Mouse (Mus musculus): ENCODE results near the gene Slc1a4. TPM values are rescaled to one million over a fixed set of nuclear protein-coding genes. Genes with fewer than 3 reads are reported as not detected.

The Slc1a4 gene
- polyA plus RNA-seq (2015; fragmentation: Nextera tagmentation; extraction: Ambion mirVana) = 12.5 and 14.3 TPM in 2 replicates

- H3K27me3 ChIP-seq = no peaks in the 10 kb centered on the region
- ATAC-seq (ENCODE audit: insufficient number of reproducible peaks, insufficient read depth, low FRiP score, low TSS enrichment, low read depth) = peak; percentile 99
- peak within 1 kb of the TSS; percentile 64 for H3K4me3 ChIP-seq
- H3K4me1 ChIP-seq = peaks cover 28% of the 10 kb centered on the region
- H3K27ac ChIP-seq = peak within 1 kb of the TSS; percentile 99
- H3K9ac ChIP-seq = peak within 1 kb of the TSS; percentile 79
- peak within 1 kb of the TSS; percentile 97 for H3K4me2 ChIP-seq
- no peaks in the 10 kb centered on the region for H3K36me3 ChIP-seq
- WGBS = under 1% methylated on average over 48 of the region's 48 CpGs
- no peaks in the 10 kb centered on the region for H3K9me3 ChIP-seq
These were observed at the start of gene Slc1a4 for GRCm38 (mm10) chr11:20332561-20333514. TSS of gene Slc1a4 (minus strand) at chr11:20332713.

DNA sequence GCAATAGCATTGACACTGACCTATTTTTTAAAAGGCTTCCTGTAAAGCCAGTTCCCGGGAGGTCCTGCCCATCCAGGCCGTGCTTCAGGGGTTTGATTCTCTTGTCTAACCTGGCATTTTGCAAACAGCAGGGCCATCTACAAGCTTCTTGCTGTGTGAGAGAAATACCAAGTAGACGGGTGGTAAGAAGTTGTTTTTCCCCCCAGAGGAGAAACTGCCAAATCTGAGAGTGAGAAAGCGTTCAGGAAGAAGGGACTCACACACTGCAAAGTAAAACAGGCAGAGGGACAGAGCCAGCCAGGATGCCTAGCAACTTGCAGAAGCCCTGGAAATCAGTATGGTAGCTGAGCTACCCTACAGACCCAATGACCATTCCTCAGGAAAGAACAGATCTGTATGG lies 47.6 kb upstream of the Slc1a4 start:
- H3K27ac ChIP-seq = no peak overlapping the region
- no peaks in the 10 kb centered on the region for H3K9me3 ChIP-seq
- H3K9ac ChIP-seq = no peak overlapping the region
- H3K36me3 ChIP-seq = no peaks in the 10 kb centered on the region
- no peak overlapping the region for H3K4me2 ChIP-seq
- WGBS = 63% methylated on average over 4 of the region's 4 CpGs
- H3K4me3 ChIP-seq = no peak overlapping the region
- H3K27me3 ChIP-seq = no peaks in the 10 kb centered on the region
- ATAC-seq (ENCODE audit: insufficient number of reproducible peaks, insufficient read depth, low FRiP score, low TSS enrichment, low read depth) = no peak
- H3K4me1 ChIP-seq = no peaks in the 10 kb centered on the region

DNA sequence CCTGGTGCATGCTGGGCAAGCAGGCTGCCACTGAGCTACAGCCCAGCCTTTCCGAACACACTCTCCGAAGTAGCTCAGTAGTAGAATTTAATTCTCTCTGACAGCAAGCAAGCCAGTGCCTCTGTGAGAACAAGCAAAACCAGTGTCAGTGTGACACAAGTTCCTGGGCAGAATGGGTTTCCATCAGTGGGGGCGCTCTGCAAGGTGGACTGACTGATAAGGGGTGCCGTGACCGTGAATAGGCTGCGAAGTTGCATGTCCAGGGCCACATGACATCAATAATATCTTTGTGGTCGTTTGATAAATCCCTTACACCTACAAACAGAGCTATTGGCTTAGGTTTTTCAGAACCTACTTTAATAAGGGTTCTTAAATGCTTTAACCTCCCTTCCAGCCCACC lies 44.1 kb upstream of the Slc1a4 start:
- no peaks in the 10 kb centered on the region for H3K36me3 ChIP-seq
- H3K9me3 ChIP-seq = no peaks in the 10 kb centered on the region
- H3K4me3 ChIP-seq = no peak overlapping the region
- H3K4me1 ChIP-seq = no peaks in the 10 kb centered on the region
- ATAC-seq (ENCODE audit: insufficient number of reproducible peaks, insufficient read depth, low FRiP score, low TSS enrichment, low read depth) = no peak
- no peak overlapping the region for H3K4me2 ChIP-seq
- H3K27me3 ChIP-seq = no peaks in the 10 kb centered on the region
- WGBS = 86% methylated on average over 7 of the region's 7 CpGs
- H3K27ac ChIP-seq = no peak overlapping the region
- no peak overlapping the region for H3K9ac ChIP-seq

DNA sequence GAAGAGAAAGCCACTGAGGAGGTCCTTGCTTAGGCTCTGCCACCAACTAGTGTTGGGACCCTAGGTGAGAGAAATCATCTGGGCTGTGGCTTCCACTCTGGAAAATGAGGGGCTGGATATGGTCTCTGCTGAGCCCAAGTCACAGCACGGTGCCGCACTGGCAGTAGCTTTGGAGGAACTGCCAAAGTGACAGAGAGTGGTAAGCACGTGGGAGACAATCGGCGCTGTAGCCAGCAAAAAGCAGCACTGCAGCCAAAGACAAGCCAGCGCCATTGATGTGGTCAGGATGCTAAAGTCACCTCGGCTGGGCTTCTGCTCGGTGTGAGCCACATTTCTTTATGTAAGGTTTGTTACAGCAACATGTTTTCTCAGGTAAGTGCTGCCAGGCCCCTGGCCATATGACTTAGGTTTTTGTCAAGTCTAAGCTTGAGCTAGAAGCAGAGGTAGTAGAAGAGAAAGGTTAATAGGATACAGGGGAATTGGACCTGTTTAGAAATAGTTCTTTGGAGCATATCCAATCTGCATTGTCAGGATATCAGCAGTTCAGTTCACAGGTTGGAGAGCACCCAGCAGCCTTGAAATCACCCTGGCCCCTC lies 40.2 kb upstream of the Slc1a4 start:
- 78% methylated on average over 8 of the region's 8 CpGs for WGBS
- Histone ChIP-seq H3K9ac (no peak overlapping the region), H3K4me3 (no peak overlapping the region), H3K27ac (no peak overlapping the region), H3K9me3 (no peaks in the 10 kb centered on the region), H3K4me1 (no peaks in the 10 kb centered on the region), H3K27me3 (no peaks in the 10 kb centered on the region), H3K36me3 (no peaks in the 10 kb centered on the region), H3K4me2 (no peak overlapping the region)
- no peak for ATAC-seq (ENCODE audit: insufficient number of reproducible peaks, insufficient read depth, low FRiP score, low TSS enrichment, low read depth)

GRCm38 (mm10) chr11:20370486-20370885 lies 38.0 kb upstream of the Slc1a4 start:
- H3K4me2 ChIP-seq = no peak overlapping the region
- ATAC-seq (ENCODE audit: insufficient number of reproducible peaks, insufficient read depth, low FRiP score, low TSS enrichment, low read depth) = no peak
- H3K27me3 ChIP-seq = no peaks in the 10 kb centered on the region
- 89% methylated on average over 2 of the region's 2 CpGs for WGBS
- H3K4me3 ChIP-seq = no peak overlapping the region
- no peaks in the 10 kb centered on the region for H3K9me3 ChIP-seq
- no peaks in the 10 kb centered on the region for H3K36me3 ChIP-seq
- H3K27ac ChIP-seq = no peak overlapping the region
- H3K4me1 ChIP-seq = no peaks in the 10 kb centered on the region
- H3K9ac ChIP-seq = no peak overlapping the region

DNA sequence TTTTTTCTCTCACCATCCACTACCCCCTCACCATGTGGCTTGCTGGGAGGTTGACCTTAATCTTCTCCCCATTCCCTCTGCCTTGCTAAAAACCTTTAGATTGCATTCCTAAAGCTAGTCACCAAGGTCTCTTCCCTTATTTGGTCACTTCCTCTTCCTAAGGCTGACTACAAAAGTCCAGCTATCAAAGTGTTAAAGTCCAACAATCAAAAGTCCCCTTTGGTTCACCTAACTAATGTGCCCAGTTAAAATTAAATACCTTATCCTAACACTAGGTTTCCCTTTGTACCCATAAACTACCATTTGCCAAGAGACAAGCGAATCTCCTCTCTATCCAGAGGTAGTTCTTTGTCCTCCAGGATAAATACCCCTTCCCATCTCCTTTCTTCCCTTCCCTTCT lies 33.9 kb upstream of the Slc1a4 start:
- WGBS = 89% methylated on average over 1 of the region's 1 CpGs
- no peak overlapping the region for H3K27ac ChIP-seq
- no peaks in the 10 kb centered on the region for H3K27me3 ChIP-seq
- H3K36me3 ChIP-seq = no peaks in the 10 kb centered on the region
- H3K9ac ChIP-seq = no peak overlapping the region
- no peak overlapping the region for H3K4me3 ChIP-seq
- no peak overlapping the region for H3K4me2 ChIP-seq
- H3K9me3 ChIP-seq = 0 out of 2 replicates have a peak, but pooled peaks cover 3% of the 10 kb centered on the region
- no peaks in the 10 kb centered on the region for H3K4me1 ChIP-seq
- ATAC-seq (ENCODE audit: insufficient number of reproducible peaks, insufficient read depth, low FRiP score, low TSS enrichment, low read depth) = no peak

GRCm38 (mm10) chr11:20361354-20361753 lies 28.8 kb upstream of the Slc1a4 start:
- ATAC-seq (ENCODE audit: insufficient number of reproducible peaks, insufficient read depth, low FRiP score, low TSS enrichment, low read depth) = no peak
- Histone ChIP-seq H3K27me3 (no peaks in the 10 kb centered on the region), H3K4me1 (no peaks in the 10 kb centered on the region), H3K27ac (no peak overlapping the region), H3K36me3 (no peaks in the 10 kb centered on the region), H3K4me2 (no peak overlapping the region), H3K9ac (no peak overlapping the region), H3K4me3 (no peak overlapping the region), H3K9me3 (0 out of 2 replicates have a peak, but pooled peaks cover 3% of the 10 kb centered on the region)
- 57% methylated on average over 3 of the region's 3 CpGs for WGBS

DNA sequence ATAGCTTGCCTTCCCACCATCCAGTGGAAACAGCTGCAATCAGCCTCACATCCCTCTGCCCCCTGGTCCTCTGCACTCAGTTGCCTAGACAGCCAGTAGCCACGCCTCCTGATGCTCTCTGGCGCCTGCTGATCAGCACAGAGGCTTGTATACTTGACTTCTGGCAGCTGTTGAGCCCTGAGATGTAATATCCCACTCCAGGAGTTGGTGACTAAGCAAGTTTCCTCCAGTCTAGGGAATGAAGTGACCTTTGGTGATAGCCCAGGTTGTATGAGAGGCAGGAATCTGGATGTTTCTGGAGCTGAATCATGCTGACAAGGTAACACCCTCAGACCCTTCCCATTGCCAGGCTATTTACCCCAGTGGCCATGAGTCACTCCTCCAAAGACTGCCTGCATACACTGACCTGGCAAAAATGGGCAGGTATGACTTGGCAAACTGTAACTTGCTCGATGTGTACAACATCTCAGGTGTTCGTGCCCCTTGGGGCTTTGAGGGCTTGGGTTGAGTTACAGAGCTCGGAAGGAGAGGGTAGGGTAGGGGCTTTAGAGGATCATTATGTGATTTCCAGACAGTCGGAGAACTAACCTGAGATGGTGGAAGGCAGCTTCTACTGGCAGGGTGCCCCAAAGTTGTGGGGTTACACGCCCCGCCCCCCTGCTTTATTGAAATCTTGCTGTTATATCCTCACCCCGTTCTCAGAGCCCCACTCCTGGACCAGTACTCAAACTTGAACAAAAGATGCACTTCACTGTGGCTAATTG lies 25.4 kb upstream of the Slc1a4 start:
- 0 out of 2 replicates have a peak, but pooled peaks have one; percentile 37 for ATAC-seq (ENCODE audit: insufficient number of reproducible peaks, insufficient read depth, low FRiP score, low TSS enrichment, low read depth)
- H3K27ac ChIP-seq = no peak overlapping the region
- no peak overlapping the region for H3K4me2 ChIP-seq
- H3K9me3 ChIP-seq = no peaks in the 10 kb centered on the region
- no peaks in the 10 kb centered on the region for H3K4me1 ChIP-seq
- H3K27me3 ChIP-seq = no peaks in the 10 kb centered on the region
- no peaks in the 10 kb centered on the region for H3K36me3 ChIP-seq
- no peak overlapping the region for H3K9ac ChIP-seq
- 60% methylated on average over 9 of the region's 9 CpGs for WGBS
- no peak overlapping the region for H3K4me3 ChIP-seq

DNA sequence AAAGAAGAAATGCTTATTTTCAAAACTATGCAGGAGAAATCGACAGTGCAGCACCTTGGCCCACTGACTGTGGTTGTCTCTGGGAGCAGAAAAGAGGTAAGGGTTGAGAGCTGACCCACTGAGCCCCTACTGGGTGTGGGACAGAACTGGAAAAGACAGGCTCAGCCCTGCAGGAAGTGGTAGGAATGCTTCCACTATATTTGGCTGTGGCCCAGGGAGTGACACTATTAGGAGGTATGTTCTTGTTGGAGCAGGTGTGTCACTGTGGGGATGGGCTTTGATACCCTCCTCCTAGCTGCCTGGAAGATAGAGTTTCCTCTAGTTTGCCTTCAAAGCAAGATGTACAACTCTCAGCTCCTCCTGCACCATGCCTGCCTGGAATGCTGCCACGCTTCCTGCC lies 16.0 kb upstream of the Slc1a4 start:
- 76% methylated on average over 2 of the region's 2 CpGs for WGBS
- Histone ChIP-seq H3K9ac (no peak overlapping the region), H3K27me3 (no peaks in the 10 kb centered on the region), H3K9me3 (no peaks in the 10 kb centered on the region), H3K4me3 (no peak overlapping the region), H3K27ac (no peak overlapping the region), H3K36me3 (no peaks in the 10 kb centered on the region), H3K4me1 (no peaks in the 10 kb centered on the region), H3K4me2 (no peak overlapping the region)
- ATAC-seq (ENCODE audit: insufficient number of reproducible peaks, insufficient read depth, low FRiP score, low TSS enrichment, low read depth) = no peak

DNA sequence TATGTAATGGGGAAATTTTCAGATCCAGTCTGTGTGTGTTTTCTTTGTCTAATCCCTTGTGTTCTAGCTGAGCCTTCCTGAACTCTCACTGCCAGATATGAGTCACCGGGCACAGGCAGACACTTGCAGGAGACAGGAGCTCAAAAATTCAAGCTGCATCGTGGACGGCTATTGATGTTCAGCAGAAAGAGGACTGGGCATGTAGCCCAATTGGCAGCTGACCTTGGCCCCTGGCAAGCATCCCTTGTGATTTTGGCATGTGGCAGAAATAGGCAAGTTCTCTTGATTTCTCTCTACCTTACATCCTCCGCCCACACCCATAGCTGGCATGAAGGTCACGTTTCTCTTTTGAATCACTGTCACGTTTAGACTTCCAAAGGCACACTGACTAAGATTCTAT lies 15.0 kb upstream of the Slc1a4 start:
- H3K9me3 ChIP-seq = no peaks in the 10 kb centered on the region
- 76% methylated on average over 6 of the region's 6 CpGs for WGBS
- no peak overlapping the region for H3K27ac ChIP-seq
- no peaks in the 10 kb centered on the region for H3K27me3 ChIP-seq
- ATAC-seq (ENCODE audit: insufficient number of reproducible peaks, insufficient read depth, low FRiP score, low TSS enrichment, low read depth) = no peak
- no peak overlapping the region for H3K4me3 ChIP-seq
- no peaks in the 10 kb centered on the region for H3K4me1 ChIP-seq
- no peaks in the 10 kb centered on the region for H3K36me3 ChIP-seq
- no peak overlapping the region for H3K9ac ChIP-seq
- H3K4me2 ChIP-seq = no peak overlapping the region

DNA sequence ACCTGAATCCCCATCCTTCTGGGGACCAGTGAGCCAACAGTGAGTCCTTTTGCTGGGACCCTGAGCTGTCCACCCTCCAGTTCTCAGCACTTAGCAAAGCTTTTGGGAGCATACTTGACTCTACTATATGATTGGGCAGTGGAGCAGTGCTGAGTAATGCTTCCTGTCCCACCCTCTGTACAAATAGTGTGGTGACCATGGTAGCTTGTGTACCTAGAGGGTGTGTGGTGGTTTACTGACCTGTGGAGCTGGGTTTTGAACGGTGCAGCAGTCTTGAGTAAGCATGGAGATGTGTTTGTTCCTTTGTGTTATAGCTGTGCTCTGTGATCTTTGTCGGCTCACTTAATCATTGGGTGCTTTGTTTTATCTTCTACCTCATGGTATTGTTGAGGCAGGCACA lies 13.9 kb upstream of the Slc1a4 start:
- Histone ChIP-seq H3K9ac (no peak overlapping the region), H3K4me2 (no peak overlapping the region), H3K36me3 (no peaks in the 10 kb centered on the region), H3K4me3 (no peak overlapping the region), H3K27ac (no peak overlapping the region), H3K4me1 (no peaks in the 10 kb centered on the region), H3K9me3 (no peaks in the 10 kb centered on the region), H3K27me3 (no peaks in the 10 kb centered on the region)
- WGBS = 90% methylated on average over 2 of the region's 2 CpGs
- no peak for ATAC-seq (ENCODE audit: insufficient number of reproducible peaks, insufficient read depth, low FRiP score, low TSS enrichment, low read depth)

All from embryonic facial prominence, embryonic 13.5 days (tissue).